Mouse (Mus musculus): ENCODE measurements around the gene Olfr1249.
"Not testable (repeated sequence)": the region's sequence is repeated elsewhere in the genome, so short reads cannot be mapped to it uniquely, and the experiment has no call there.

Gene Olfr1249

GRCm38 (mm10) chr2:89634883-89635282 is at the start of gene Olfr1249:
Olfr1249 (minus strand) TSS chr2:89634983.
- DNase-seq (ENCODE audit: low read depth, low spot score) = no peak

- no peak for DNase-seq (ENCODE audit: low read depth, low spot score)
Measured at GRCm38 (mm10) chr2:89671836-89672235, 37.1 kb upstream of the Olfr1249 start, which contains the start of gene Olfr1251. Olfr1251 (minus strand) TSS chr2:89671936.

DNA sequence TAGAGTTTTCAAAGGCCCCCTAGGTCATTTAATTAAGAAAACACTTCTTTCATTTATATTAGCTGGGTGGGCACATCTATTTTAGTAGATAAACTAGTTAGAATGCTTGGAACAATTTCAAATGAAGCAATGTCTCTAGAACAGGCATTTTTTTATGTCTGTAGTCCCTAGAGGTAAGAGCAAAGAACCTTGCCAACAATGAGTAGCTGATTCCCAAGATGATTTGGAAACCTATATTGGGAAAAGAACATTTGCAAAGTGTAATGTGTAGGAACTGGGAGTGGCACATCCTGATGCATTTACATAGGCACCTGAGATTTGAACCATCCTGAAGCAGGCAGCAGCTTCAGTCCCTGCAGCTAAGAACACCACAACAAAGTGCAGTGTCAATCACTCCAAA is 26.6 kb upstream of the Olfr1249 start, which contains the start of gene Olfr1250:
Gene Olfr1250 (minus strand): TSS at position 101 of the 400 bp plus-strand sequence.
- DNase-seq (ENCODE audit: low read depth, low spot score) = no peak

- DNase-seq (ENCODE audit: low read depth, low spot score) = not testable (repeated sequence)
Measured at GRCm38 (mm10) chr2:89618145-89618544, 16.6 kb downstream of the Olfr1249 start, which contains the start of gene Olfr1248. Olfr1248 (minus strand) TSS chr2:89618245.

DNA sequence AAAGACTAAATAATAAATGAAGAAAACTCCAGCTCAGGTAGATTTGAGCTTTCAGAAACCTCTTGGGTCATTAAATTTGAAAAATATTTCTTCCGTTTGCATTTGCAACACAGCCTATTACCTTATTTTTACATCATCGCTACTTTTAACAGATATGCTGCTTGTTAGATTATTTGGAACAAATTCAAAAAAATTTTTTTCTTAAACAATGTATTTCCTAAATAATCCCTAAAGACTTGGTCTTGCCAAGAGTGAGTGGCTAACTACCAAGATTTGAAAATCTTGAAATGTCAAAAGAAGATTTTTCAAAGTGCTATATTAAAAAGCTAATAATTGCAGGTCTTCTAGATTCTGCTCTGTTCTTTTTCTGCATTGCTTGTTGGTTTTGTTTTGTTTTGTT is 20.8 kb downstream of the Olfr1249 start, which contains the start of gene Olfr1247:
Gene Olfr1247 (minus strand): TSS at position 101 of the 400 bp plus-strand sequence.
- DNase-seq (ENCODE audit: low read depth, low spot score) = no peak

DNA sequence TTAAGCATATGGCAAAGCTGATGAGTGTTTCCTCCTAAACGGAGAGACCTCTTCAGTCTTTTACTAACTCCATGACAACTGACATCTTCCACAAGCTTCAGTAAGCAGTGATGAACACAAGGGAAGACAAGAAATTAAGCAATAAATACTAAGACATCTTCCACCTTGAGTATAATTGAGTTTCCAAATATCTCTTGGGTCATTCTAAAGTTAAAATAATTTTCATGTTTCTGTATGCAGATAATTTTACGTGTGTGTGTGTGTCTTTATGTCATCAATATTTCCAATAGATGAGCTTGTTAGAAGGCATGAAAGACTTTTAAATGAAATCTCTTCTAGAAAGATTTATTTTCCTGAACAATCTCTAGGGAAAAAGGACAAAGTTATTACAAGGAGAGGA is 41.7 kb downstream of the Olfr1249 start, which contains the start of gene Olfr1246:
Gene Olfr1246 (minus strand): TSS at position 101 of the 400 bp plus-strand sequence.
- DNase-seq (ENCODE audit: low read depth, low spot score) = no peak
